In the genomic region with DNA sequence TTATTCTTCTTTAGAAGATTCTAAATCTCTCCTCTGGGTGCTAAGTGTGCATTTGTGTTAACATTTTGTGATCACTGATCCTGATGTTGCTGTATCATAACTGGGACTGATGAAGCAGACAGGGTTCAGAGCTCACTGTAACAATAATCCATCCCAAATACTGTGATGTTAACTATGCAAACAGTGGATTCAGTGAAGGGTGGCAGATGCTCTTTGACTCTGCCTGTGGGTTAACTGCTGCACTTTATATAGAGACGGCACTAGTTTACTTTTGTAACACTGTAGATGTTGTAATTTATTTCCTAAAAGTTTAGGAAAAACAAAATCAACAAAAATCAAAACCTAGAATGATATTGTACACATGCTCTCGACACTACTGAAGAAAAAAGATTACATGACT, we compare ENCODE assay signal across 16 mouse cellular contexts.
"Had no signal": no experiment of that assay in that cellular context is flagged by ENCODE, and none has a peak within 500 bp of the region (broad histone marks: within the 10 kb centered on the region; RNA-seq: fewer than 3 reads in every experiment).

No protein-coding gene starts in this region.

- H3K27ac ChIP-seq: neural tube, embryonic 13.5 days; neural tube, embryonic 15.5 days; stomach, embryonic 15.5 days; stomach, postnatal 0 days had no signal

- H3K36me3 ChIP-seq: neural tube, embryonic 13.5 days; neural tube, embryonic 15.5 days; stomach, embryonic 15.5 days had no signal

- H3K27me3 ChIP-seq: neural tube, embryonic 13.5 days; neural tube, embryonic 15.5 days; stomach, embryonic 15.5 days had no signal

- H3K4me1 ChIP-seq: neural tube, embryonic 13.5 days; neural tube, embryonic 15.5 days; stomach, embryonic 15.5 days had no signal

- H3K9me3 ChIP-seq: neural tube, embryonic 13.5 days; neural tube, embryonic 15.5 days; stomach, embryonic 15.5 days had no signal

- H3K4me2 ChIP-seq: neural tube, embryonic 13.5 days; neural tube, embryonic 15.5 days; stomach, embryonic 15.5 days had no signal

- H3K4me3 ChIP-seq: neural tube, embryonic 13.5 days; neural tube, embryonic 15.5 days; stomach, embryonic 15.5 days had no signal

- H3K9ac ChIP-seq: neural tube, embryonic 13.5 days; neural tube, embryonic 15.5 days; stomach, embryonic 15.5 days had no signal

- DNase-seq: retina, postnatal 1 day; right cerebral cortex, adult 18-20 months; right cerebral cortex, postnatal 14 days; right cerebral cortex, postnatal 25 days; right cerebral cortex, postnatal 4 days; spleen, adult 18-20 months; thymus, adult 18-20 months; thymus, adult 2 months; thymus, postnatal 14 days; thymus, postnatal 25 days; thymus, postnatal 36 days; thymus, postnatal 4 days had no signal
